Mouse (Mus musculus) midbrain, embryonic 14.5 days (tissue): Measurements from ENCODE around the gene Grin2a. TPM values are rescaled to one million over a fixed set of nuclear protein-coding genes. Genes with fewer than 3 reads are reported as not detected.
"Not testable (repeated sequence)": the region's sequence is repeated elsewhere in the genome, so short reads cannot be mapped to it uniquely, and the experiment has no call there.

ENCODE experiments used
- ATAC-seq: fragments of 200-750 bp; cut with Nextera tagmentation; 2 replicates; pipeline ENCODE4 v1.8.0; 2017; ENCODE audit warnings: moderate number of reproducible peaks, moderate library complexity; ENCODE audit not compliant: low FRiP score, low TSS enrichment
- DNase-seq: peaks from one replicate; pipeline ENCODE4 v3.0.0-alpha.2; 2015
- H3K27ac ChIP-seq: fragments of 300-500 bp; sonication (generic); replicated peaks from 2 replicates; pipeline ENCODE4 v1.5.1; 2014; ENCODE audit warnings: mild to moderate bottlenecking, low read depth, low read length, moderate library complexity
- H3K27me3 ChIP-seq: fragments of 300-500 bp; sonication (generic); 2 replicates; pipeline ENCODE4 v1.6.1; 2014; ENCODE audit warnings: low read length, control low read depth, mixed read lengths; ENCODE audit not compliant: control insufficient read depth, insufficient read depth
- H3K36me3 ChIP-seq: fragments of 300-500 bp; sonication (generic); 2 replicates; pipeline ENCODE4 v1.6.1; 2014; ENCODE audit warnings: low read length, control low read depth; ENCODE audit not compliant: control insufficient read depth, insufficient read depth
- H3K4me1 ChIP-seq: fragments of 300-500 bp; sonication (generic); 2 replicates; pipeline ENCODE4 v1.6.1; 2014; ENCODE audit warnings: mild to moderate bottlenecking, antibody characterized with exemption, low read length, control low read depth; ENCODE audit not compliant: control insufficient read depth, insufficient read depth
- H3K4me2 ChIP-seq: fragments of 300-500 bp; sonication (generic); 2 replicates; pipeline ENCODE4 v1.6.1; 2014; ENCODE audit warnings: mild to moderate bottlenecking, low read length, moderate library complexity
- H3K4me3 ChIP-seq: fragments of 300-500 bp; sonication (generic); replicated peaks from 2 replicates; pipeline ENCODE4 v1.5.1; 2014; ENCODE audit warnings: low read depth, low read length
- H3K9ac ChIP-seq: fragments of 300-500 bp; sonication (generic); replicated peaks from 2 replicates; pipeline ENCODE4 v1.6.1; 2014; ENCODE audit warnings: mild to moderate bottlenecking, low read length, moderate library complexity
- H3K9me3 ChIP-seq: fragments of 300-500 bp; sonication (generic); 2 replicates; pipeline ENCODE4 v1.6.1; 2016; ENCODE audit warnings: low read length, control low read depth, mixed read lengths; ENCODE audit not compliant: control insufficient read depth
- WGBS: fragments of 180-500 bp; shearing (Covaris S2); extraction: QIAGEN DNeasy Blood & Tissue Kit; methylation state at CpG from one replicate; pipeline ENCODE4 v1.1.7; 2014; 5-methylcytosine and 5-hydroxymethylcytosine counted together
- polyA plus RNA-seq: library from polyadenylated mRNA; unstranded; fragments of >200 nt; fragmentation: Nextera tagmentation; extraction: Ambion mirVana; gene quantifications from 2 replicates; pipeline ENCODE4 v1.2.1, GENCODE M21; 2014

The Grin2a gene
- polyA plus RNA-seq, 1 experiment from 2014 or later: 2.4 TPM

GRCm38 (mm10) chr16:9665896-9666295 is 329.5 kb downstream of the Grin2a start:
- Histone ChIP-seq H3K4me2 (no peak overlapping the region), H3K27ac (no peak overlapping the region), H3K9ac (no peak overlapping the region), H3K27me3 (no peaks in the 10 kb centered on the region), H3K36me3 (no peaks in the 10 kb centered on the region), H3K4me1 (0 out of 2 replicates have a peak, but pooled peaks cover 5% of the 10 kb centered on the region), H3K4me3 (no peak overlapping the region), H3K9me3 (no peaks in the 10 kb centered on the region)
- DNase-seq (no peak), ATAC-seq (no peak)
- 95% methylated on average over 4 of the region's 4 CpGs for WGBS

- Histone ChIP-seq H3K9ac (no peak overlapping the region), H3K9me3 (no peaks in the 10 kb centered on the region), H3K4me3 (no peak overlapping the region), H3K27ac (no peak overlapping the region), H3K4me1 (no peaks in the 10 kb centered on the region), H3K36me3 (no peaks in the 10 kb centered on the region), H3K4me2 (no peak overlapping the region), H3K27me3 (no peaks in the 10 kb centered on the region)
- DNase-seq (no peak), ATAC-seq (no peak)
- WGBS: 82% methylated on average over 3 of the region's 3 CpGs
Measured at GRCm38 (mm10) chr16:9664060-9664459, 331.3 kb downstream of the Grin2a start.

GRCm38 (mm10) chr16:9663508-9663907 is 331.9 kb downstream of the Grin2a start:
- Histone ChIP-seq H3K36me3 (no peaks in the 10 kb centered on the region), H3K27me3 (no peaks in the 10 kb centered on the region), H3K9ac (no peak overlapping the region), H3K4me3 (no peak overlapping the region), H3K27ac (no peak overlapping the region), H3K4me2 (no peak overlapping the region), H3K4me1 (no peaks in the 10 kb centered on the region), H3K9me3 (no peaks in the 10 kb centered on the region)
- ATAC-seq (no peak), DNase-seq (no peak)
- 83% methylated on average over 2 of the region's 2 CpGs for WGBS

- no peaks in the 10 kb centered on the region for H3K36me3 ChIP-seq
- H3K9ac ChIP-seq: no peak overlapping the region
- no peaks in the 10 kb centered on the region for H3K4me1 ChIP-seq
- H3K9me3 ChIP-seq: no peaks in the 10 kb centered on the region
- ATAC-seq (no peak), DNase-seq (no peak)
- H3K4me3 ChIP-seq: no peak overlapping the region
- 91% methylated on average over 10 of the region's 10 CpGs for WGBS
- H3K4me2 ChIP-seq: no peak overlapping the region
- H3K27ac ChIP-seq: no peak overlapping the region
- H3K27me3 ChIP-seq: no peaks in the 10 kb centered on the region
Measured at GRCm38 (mm10) chr16:9625652-9626444, 369.5 kb downstream of the Grin2a start.

- no peak overlapping the region for H3K4me3 ChIP-seq
Measured at GRCm38 (mm10) chr16:9624346-9624745, 371.0 kb downstream of the Grin2a start.

GRCm38 (mm10) chr16:9618206-9618605 is 377.2 kb downstream of the Grin2a start:
- peak; percentile 50 for DNase-seq
- Histone ChIP-seq H3K4me1 (no peaks in the 10 kb centered on the region), H3K27me3 (no peaks in the 10 kb centered on the region), H3K4me3 (no peak overlapping the region), H3K27ac (no peak overlapping the region), H3K9me3 (no peaks in the 10 kb centered on the region), H3K9ac (no peak overlapping the region), H3K36me3 (no peaks in the 10 kb centered on the region), H3K4me2 (no peak overlapping the region)
- ATAC-seq: no peak
- 49% methylated on average over 2 of the region's 2 CpGs for WGBS

More at GRCm38 (mm10) chr16:9624346-9624745, 371.0 kb downstream of the Grin2a start:
- no peak for DNase-seq
- Histone ChIP-seq H3K27ac (no peak overlapping the region), H3K36me3 (no peaks in the 10 kb centered on the region), H3K4me1 (no peaks in the 10 kb centered on the region), H3K9ac (no peak overlapping the region), H3K4me2 (no peak overlapping the region), H3K9me3 (no peaks in the 10 kb centered on the region), H3K27me3 (no peaks in the 10 kb centered on the region)
- 95% methylated on average over 2 of the region's 2 CpGs for WGBS
- ATAC-seq: no peak

GRCm38 (mm10) chr16:9617215-9617614 is 378.1 kb downstream of the Grin2a start:
- DNase-seq: no peak
- 91% methylated on average over 2 of the region's 2 CpGs for WGBS

GRCm38 (mm10) chr16:9616807-9617206 is 378.6 kb downstream of the Grin2a start:
- H3K9me3 ChIP-seq: no peaks in the 10 kb centered on the region
- no peak overlapping the region for H3K4me2 ChIP-seq
- DNase-seq (no peak), ATAC-seq (no peak)
- WGBS: 83% methylated on average over 4 of the region's 4 CpGs
- H3K9ac ChIP-seq: no peak overlapping the region
- H3K36me3 ChIP-seq: no peaks in the 10 kb centered on the region
- H3K27me3 ChIP-seq: no peaks in the 10 kb centered on the region
- H3K4me1 ChIP-seq: no peaks in the 10 kb centered on the region
- no peak overlapping the region for H3K4me3 ChIP-seq
- no peak overlapping the region for H3K27ac ChIP-seq

More at GRCm38 (mm10) chr16:9617215-9617614, 378.1 kb downstream of the Grin2a start:
- H3K27me3 ChIP-seq: no peaks in the 10 kb centered on the region
- no peak overlapping the region for H3K4me2 ChIP-seq
- no peaks in the 10 kb centered on the region for H3K4me1 ChIP-seq
- no peaks in the 10 kb centered on the region for H3K36me3 ChIP-seq
- ATAC-seq: no peak
- no peaks in the 10 kb centered on the region for H3K9me3 ChIP-seq
- no peak overlapping the region for H3K9ac ChIP-seq
- H3K27ac ChIP-seq: no peak overlapping the region
- no peak overlapping the region for H3K4me3 ChIP-seq

- WGBS: 97% methylated on average over 5 of the region's 6 CpGs
- H3K27ac ChIP-seq, ATAC-seq, H3K9me3 ChIP-seq, DNase-seq, H3K27me3 ChIP-seq, H3K4me1 ChIP-seq, H3K4me3 ChIP-seq, H3K4me2 ChIP-seq, H3K9ac ChIP-seq, H3K36me3 ChIP-seq: not testable (repeated sequence)
Measured at GRCm38 (mm10) chr16:9612596-9612995, 382.8 kb downstream of the Grin2a start.
